Mouse (Mus musculus) thymus, postnatal 10 days (tissue): ENCODE measurements around the gene Slc5a9.
"Not testable (repeated sequence)": the region's sequence is repeated elsewhere in the genome, so short reads cannot be mapped to it uniquely, and the experiment has no call there.

ENCODE experiments used
- DNase-seq, 2 experiments: peaks; one replicate each; pipeline ENCODE4 v3.0.0; 2021; ENCODE audit warnings: low spot score in 2 of 2

The Slc5a9 gene

DNA sequence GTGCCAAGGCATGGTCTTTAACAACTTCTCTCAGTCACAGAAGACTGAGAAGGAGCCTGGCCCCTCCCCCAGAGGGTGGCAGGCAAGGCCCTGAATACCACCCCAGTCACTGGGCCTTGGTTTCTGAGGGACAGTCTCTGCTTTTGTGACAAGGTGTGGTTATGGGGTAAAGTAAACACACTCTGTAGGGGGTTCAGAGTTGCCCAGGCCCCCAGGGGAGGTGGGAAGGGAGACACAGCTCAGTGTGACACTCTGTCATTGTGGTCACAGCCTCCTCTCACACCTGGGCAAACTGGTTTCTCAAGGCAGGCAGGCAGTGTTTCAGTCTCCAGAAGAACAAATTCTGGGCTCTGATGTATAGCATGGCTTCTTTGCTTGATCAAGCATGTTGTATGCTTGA is at the start of gene Slc5a9:
Gene Slc5a9, minus strand, starts transcription at position 144 of the 400 bp plus-strand sequence.
- DNase-seq: no peak

DNA sequence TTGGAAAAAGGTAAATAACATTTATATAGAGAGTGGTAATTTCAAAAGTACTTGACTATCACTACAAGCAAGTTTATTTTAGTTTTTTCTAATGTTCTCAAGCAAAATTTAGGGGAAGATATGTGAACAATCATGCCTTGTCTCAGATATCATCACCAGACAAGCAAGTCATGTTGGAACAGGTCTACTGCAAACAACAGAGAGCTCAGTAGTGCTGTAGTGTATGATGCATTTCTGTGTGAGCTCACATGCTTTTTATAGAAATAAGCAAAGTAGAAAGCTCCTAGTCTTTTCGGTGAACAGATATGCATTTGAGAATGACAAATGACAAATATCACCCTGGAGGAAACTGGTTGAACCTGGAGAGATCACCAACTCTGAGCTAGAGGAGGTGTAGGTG is 16.4 kb upstream of the Slc5a9 start, which contains the start of gene Skint8:
Gene Skint8, plus strand, starts transcription at position 301 of the 400 bp plus-strand sequence.
- no peak for DNase-seq

DNA sequence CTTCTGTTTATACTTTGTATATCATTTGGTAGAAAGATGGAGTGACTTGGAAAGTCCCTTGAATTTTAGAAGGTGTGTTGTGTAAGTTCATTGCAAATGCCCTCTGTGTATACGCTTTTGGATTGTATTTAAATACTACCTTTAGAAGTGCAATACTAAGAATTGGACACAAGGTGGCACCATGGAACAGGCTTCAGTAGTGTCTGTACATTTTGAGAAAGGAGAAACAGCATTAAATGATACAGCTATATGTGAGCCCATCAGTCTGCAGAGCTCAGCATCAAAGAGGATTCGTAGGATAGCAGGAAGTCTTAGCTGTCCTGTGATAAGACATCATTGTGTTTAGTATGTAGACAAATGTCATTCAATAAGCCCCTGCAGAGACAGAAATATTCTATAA is 5.2 kb upstream of the Slc5a9 start:
- DNase-seq: peak in 1 of 2 experiments; percentile 32

DNA sequence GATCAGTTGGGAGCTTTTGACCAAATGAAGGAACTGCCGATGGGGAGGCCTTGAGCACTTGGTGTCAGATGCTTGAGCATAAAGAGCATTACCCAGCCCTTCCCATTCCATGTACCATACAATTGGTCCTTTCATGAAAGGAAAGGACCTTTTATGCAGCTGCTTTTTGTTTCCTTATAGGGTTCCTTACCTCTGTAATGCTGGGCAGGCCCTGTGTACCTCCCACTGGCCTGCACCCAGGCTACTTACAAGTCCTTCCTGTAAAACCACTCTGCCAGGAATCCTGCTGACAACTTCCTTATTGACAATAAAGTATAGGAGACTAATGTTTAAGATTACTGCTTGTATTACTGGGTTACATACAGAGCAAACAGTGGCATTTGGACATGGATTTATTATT is 1.2 kb downstream of the Slc5a9 start:
- no peak for DNase-seq

DNA sequence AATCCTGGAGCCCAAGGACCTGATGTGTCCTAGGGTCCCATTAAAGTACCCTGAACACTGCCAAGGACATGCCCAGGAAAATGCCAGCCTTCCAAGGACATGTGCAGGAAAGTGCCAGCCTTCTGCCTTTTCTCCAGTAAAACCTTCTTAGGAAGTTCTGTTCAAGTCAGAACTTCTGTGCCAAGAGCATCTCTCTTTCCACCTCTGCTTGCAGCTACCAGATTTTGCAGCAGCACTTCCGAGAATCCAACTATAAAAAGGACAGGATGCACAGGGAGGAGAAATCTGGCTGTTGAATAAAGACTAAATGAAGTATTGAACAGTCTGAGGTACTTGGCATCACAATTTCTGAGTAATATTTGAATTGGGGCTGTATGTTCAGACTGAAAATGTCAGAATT is 2.2 kb downstream of the Slc5a9 start:
- not testable (repeated sequence) for DNase-seq

DNA sequence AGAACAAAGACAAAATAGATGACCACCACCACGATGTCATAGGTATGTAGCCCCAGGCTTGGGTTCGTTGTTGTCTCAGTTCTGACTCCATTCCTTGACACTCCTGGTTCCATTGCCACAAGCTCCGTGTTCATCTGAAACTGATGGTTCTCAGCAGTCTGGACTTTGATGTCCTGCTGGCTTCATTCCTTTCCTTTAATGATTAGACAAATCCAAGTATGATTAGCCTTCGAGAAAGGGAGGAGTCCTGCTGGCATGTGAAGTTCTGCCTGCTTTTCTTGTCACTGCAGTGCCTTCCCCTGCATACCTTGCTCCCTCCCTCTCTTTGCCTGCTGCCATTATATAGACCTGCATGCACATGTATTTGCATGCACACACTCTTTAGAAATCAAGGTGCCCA is 4.2 kb downstream of the Slc5a9 start:
- DNase-seq: no peak

DNA sequence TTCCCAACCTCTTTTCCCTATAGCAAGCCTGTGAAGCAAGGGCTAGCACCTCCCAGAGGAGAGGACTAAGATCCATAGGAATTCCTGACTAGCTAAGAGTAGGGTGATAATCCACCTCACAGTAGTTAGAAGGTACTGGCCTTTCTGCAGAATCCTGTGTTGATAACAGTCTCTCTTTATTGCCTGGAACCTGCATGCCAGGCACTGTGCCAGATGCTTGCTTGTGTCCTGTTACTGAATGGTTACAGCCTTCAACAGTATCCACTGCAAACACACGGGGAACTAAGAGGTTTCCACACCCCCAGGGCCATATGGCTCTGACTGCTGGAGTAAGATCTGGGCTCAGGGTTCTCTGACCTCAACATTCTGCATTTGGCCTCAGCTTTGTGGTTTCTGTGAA is 5.0 kb downstream of the Slc5a9 start:
- DNase-seq: no peak

DNA sequence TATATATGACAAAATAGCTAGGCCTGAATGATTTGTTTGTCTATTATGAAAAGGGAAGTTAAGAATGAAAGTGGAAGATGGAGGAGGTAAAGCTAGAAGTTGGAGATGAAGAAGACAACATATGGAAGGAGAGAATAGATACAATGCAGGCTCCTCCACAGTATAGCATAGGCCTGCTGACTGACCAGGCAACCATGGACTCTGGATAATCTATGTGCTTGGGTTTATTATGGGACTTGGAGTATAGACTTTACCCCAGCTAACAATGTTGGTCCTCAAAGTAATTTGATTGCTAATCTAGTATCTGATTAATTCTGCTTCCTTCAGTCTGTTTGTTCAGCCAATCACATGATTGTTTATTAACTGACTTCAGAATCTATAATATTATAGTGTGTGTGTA is 10.6 kb downstream of the Slc5a9 start:
- no peak for DNase-seq

DNA sequence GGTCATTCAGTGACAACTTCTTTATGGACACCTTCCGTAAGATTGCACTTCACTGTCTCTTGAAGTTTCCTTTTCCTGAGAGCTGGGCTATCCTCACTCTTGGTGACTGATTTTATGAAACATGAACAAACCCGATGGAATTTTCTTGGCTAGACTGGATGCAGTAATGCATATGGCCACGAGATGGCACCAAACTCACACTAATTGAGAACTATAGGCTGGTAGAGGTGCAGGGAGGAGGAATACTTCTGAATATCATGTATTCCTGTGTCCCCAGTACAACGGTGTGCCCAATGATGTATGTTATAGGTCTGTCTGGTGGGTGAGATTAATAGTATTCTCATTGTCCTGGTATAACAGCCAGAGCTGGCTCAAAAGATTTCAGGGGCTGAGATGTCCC is 16.1 kb downstream of the Slc5a9 start:
- DNase-seq: peak; percentile 46 to 60

DNA sequence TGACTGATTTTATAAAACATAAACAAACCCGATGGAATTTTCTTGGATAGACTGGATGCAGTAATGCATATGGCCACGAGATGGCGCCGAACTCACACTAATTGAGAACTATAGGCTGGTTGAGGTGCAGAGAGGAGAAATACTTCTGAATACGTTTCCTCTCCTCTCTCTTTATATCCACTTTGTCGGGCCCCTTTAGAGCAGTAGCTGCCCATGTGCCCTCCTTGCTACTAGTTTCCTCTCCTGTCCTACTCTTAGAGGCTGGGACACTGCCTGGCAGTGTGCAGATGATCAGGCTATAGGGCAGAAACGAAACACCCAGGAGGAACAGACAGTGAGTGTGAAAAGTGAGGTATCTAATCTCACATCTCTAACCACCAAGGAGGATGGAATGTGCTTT is 16.7 kb downstream of the Slc5a9 start:
- peak; percentile 35 to 52 for DNase-seq

DNA sequence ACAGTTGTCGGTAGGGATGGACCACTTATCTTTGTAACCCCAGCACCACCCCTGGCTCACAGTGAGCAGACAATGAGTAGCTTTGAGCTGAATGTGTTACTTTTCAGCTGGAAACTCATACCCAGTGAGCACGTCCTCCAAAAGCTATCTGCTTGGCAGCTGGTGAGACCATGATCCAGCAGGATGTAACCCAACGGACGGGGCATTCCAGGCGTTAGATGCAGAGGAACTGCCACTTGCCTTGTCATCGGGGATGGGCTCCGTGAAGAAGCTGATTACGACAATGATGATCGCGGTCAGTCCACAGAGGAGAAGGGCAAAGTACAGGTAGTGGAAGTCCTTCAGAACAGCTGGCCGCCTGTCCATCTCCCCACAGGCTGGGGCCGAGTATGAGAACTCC is 19.2 kb downstream of the Slc5a9 start:
- no peak for DNase-seq

DNA sequence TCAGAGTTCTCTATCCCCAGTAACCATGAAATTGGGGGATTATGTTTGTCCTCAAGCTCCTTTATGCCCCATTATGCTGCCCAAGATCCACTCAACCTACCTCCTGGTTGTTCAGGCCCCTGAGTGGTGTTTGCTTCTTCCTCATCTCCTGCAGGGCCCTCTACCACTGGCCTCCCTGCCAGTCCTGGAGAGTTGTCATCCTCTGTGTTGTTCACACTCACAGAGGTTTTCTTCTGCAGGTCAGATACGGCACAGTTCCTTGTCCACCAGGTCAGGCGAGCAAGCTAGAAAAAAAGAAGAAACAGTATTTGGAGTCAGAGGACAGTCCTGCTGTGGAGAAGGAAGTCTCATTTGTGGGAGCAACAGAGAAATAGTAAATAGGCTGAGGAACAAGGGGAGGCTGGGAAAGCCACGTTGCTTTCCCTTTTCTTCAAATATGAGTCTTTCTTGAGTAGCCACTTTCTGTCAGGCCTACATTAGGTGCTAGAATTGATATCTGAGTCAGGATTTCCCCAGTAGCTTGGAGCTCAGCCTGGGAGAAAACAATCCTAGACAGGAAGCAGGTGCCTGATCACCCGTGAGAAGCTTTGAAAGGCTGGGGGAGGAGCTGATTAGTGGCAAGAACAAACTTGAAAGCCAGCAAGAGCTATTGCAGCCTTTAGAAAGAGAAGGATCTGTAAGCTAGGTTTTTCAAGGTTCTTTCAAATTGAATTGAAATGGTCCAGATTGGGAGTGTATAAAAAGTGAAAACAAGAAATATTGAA is 22.4 kb downstream of the Slc5a9 start:
- peak; percentile 19 to 20 for DNase-seq

DNA sequence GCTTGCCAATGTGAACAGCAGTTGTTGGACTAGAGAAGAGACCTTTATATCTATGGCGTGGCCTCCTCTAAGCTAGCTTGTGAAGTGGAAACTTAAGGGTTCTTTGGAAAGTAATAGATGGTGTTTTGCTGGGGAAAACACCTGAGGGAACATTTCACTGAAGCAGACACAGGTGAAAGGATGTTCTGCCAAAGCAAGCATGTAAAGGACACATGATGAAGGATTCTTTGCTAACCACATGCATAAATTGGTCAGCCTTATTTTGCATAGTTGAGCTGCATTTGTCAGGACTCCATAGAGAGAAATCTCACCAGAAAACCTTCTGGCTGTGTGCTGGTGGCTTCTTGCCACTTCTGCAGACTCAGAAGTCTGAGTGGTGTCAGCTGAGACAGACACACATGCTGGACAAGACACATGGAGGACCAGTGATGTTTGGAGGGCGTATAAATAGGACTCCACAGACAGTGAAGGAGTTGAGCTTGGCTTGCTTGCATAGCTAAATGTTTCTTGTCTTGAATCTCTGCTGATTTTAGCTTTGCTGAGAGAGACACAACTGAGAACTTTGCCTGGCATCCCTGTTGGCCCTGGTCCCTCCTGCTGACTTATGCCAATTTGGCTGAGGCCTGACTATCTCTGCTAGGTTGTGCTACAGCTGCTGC is 34.8 kb downstream of the Slc5a9 start:
- no peak for DNase-seq

DNA sequence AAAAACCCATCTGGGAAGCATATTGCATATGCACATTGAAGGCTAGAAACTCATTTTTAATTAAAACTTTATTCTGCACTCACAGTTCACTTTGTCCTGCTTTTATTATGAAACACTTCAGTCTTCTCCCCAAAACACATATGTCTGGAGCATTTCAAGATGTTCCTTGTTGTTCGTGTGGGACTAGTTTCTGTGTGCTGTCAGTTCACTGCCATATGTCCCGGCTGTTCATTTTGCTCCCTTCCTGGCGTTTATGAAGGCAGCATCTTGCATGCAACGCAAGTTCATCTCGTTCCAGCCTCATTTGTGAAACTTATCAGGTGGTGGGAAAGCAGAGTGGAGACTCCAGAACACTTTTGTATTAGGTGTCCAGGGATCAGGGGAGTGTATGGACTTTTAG is 36.0 kb downstream of the Slc5a9 start:
- no peak for DNase-seq

DNA sequence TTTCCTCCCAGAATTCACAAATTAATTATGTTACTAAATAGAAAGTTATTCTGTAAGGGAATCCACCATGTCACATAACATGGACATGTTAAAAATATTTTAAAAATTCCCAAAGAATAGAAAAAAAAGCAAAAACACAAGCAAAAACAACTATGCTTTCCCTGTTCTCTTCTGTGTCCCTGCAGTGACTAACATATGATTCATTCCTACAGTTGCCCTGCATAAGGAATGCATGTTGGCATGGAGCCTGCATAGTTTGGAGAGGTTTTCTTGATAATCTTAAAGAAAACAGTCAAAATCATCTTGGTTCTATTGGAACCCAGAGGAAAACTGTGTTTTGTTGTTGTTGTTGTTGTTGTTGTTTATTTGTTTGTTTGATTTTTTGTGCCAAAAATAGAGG is 50.1 kb downstream of the Slc5a9 start:
- DNase-seq: no peak

DNA sequence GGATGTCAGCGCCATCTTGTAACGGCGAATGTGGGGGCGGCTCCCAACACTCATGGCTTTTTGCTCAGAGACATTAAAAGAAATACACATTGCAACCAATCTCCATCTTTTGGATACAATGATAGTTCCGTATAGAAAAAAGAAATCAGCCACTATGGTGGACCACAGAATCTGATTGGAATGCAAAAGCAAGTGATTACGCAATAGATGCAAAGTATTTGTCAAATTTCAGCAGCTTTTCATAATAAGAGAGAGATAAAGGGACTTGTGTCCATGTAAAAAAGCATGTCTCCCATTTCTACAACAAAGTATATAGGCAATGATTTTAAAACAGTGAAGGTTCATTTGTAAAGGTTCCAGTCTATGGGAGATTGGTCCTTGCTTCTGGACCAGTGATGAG is 63.8 kb downstream of the Slc5a9 start:
- DNase-seq: no peak
